Comparison of ENCODE assay signal across 16 mouse cellular contexts in the genomic region with DNA sequence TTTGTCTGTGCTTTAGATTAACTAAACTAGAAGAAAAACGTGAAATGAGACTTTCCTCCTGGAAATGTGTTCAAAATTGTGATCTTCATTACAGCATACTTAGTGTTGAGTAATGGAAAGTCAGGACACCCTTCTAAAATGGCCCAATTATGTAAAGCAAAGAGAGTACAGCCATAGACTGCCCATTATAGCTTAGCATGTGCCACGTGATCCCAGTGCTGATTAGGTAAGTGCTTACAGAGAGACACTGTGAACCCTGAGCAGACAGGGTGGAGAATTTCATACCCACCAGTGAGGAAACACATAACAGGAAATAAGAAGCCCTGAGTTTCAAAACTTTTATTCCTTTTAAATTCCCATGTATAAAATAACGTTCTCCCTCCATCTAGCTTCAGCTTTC.
DNase-seq lines count a peak whose midpoint lies in the region; TF ChIP-seq lines count a peak whose summit lies in the region.
"Had no signal": no experiment of that assay in that cellular context is flagged by ENCODE, and none has a peak within 500 bp of the region (broad histone marks: within the 10 kb centered on the region; RNA-seq: fewer than 3 reads in every experiment).

No protein-coding gene starts in this region.

- TF ChIP-seq CTCF in lung, adult 2 months (IDR thresholded peaks at IDR 0.05; ENCODE audit: insufficient read depth, low read length), result no peak

- TF ChIP-seq POLR2A in lung, adult 2 months (IDR thresholded peaks at IDR 0.05; ENCODE audit: borderline replicate concordance, extremely low read depth, low read depth, low read length), result no peak

- 48% methylated on average over 3 of the region's 3 CpGs for WGBS in lung, adult 2 months

- peak; percentile 15 to 21 for DNase-seq in lung, adult 18-20 months
- DNase-seq in lung, adult 2 months, result no peak
- DNase-seq in fat pad, adult 2 months (ENCODE audit: extremely low read depth, low read depth, low spot score), result peak; percentile 81
- DNase-seq in lung, postnatal 10 days, result peak; percentile 1
- DNase-seq in gastrocnemius, adult 8-10 months (ENCODE audit: low spot score in 2 of 2), result no peak
- no peak for DNase-seq in heart, postnatal 4 days
- DNase-seq in thymus, postnatal 14 days, result no peak
- DNase-seq: adrenal gland, postnatal 25 days; cerebellum, adult 18-20 months; cerebellum, adult 9-11 months; cerebellum, postnatal 36 days; gastrocnemius, postnatal 25 days; heart, adult 18-20 months; heart, postnatal 10 days had no signal

- no peak overlapping the region for H3K4me3 ChIP-seq in lung, adult 2 months (replicated peaks; ENCODE audit: extremely low read depth, low read depth, low read length)
- H3K4me3 ChIP-seq: forebrain, embryonic 12.5 days; heart, embryonic 10.5 days had no signal

- no peaks in the 10 kb centered on the region for H3K4me1 ChIP-seq in lung, adult 2 months (ENCODE audit: control insufficient read depth, insufficient read depth, low read length)
- H3K4me1 ChIP-seq: forebrain, embryonic 12.5 days; heart, embryonic 10.5 days had no signal

Comparison
In these comparisons a context has a peak if more than half of its experiments do, and no peak if none do; other contexts are left out.
1. DNase-seq: peak in lung, adult 18-20 months (2 of 2), fat pad, adult 2 months (single experiment) and lung, postnatal 10 days (single experiment); none in lung, adult 2 months (single experiment), gastrocnemius, adult 8-10 months (0 of 2), heart, postnatal 4 days (single experiment) and thymus, postnatal 14 days (single experiment).